Mouse (Mus musculus): Measurements from ENCODE around the gene Smpdl3a. TPM values are rescaled to one million over a fixed set of nuclear protein-coding genes. Genes with fewer than 3 reads are reported as not detected.

The Smpdl3a gene
- total RNA-seq (2021): 10 to 100 TPM; 28.6 to 36.2 TPM

- DNase-seq: no peak
These were observed at the start of gene Smpdl3a for GRCm38 (mm10) chr10:57794018-57794417. Smpdl3a (plus strand) TSS chr10:57794335.

- DNase-seq: no peak
These were observed 48.7 kb upstream of the Smpdl3a start for GRCm38 (mm10) chr10:57745452-57745851.

GRCm38 (mm10) chr10:57747127-57747526, 47.0 kb upstream of the Smpdl3a start:
- no peak for DNase-seq

- no peak for DNase-seq
These were observed 40.8 kb upstream of the Smpdl3a start for GRCm38 (mm10) chr10:57753343-57753742.

- no peak for DNase-seq
These were observed 38.9 kb upstream of the Smpdl3a start for GRCm38 (mm10) chr10:57755201-57755736.

GRCm38 (mm10) chr10:57758999-57759398, 35.1 kb upstream of the Smpdl3a start:
- no peak for DNase-seq

GRCm38 (mm10) chr10:57760694-57761093, 33.4 kb upstream of the Smpdl3a start:
- no peak for DNase-seq

GRCm38 (mm10) chr10:57763044-57763443, 31.1 kb upstream of the Smpdl3a start:
- DNase-seq: no peak

GRCm38 (mm10) chr10:57783289-57784130, 10.6 kb upstream of the Smpdl3a start:
- DNase-seq: no peak

- DNase-seq: peak; percentile 72
These were observed 9.8 kb upstream of the Smpdl3a start for GRCm38 (mm10) chr10:57784131-57784875.

GRCm38 (mm10) chr10:57784876-57785150, 9.3 kb upstream of the Smpdl3a start, which contains the start of gene Fabp7:
Fabp7 (plus strand) TSS chr10:57784881.
- no peak for DNase-seq

- DNase-seq: no peak
These were observed 8.6 kb upstream of the Smpdl3a start for GRCm38 (mm10) chr10:57785552-57785951.

GRCm38 (mm10) chr10:57792957-57793356, 1.2 kb upstream of the Smpdl3a start:
- DNase-seq: no peak

GRCm38 (mm10) chr10:57794491-57795461, 641 bp downstream of the Smpdl3a start:
- peak; percentile 53 for DNase-seq

- no peak for DNase-seq
These were observed 1.4 kb downstream of the Smpdl3a start for GRCm38 (mm10) chr10:57795542-57795941.

- no peak for DNase-seq
These were observed 1.9 kb downstream of the Smpdl3a start for GRCm38 (mm10) chr10:57796057-57796456.

- no peak for DNase-seq
These were observed 5.4 kb downstream of the Smpdl3a start for GRCm38 (mm10) chr10:57799486-57799885.

GRCm38 (mm10) chr10:57807754-57808153, 13.6 kb downstream of the Smpdl3a start:
- no peak for DNase-seq

GRCm38 (mm10) chr10:57812161-57812856, 18.2 kb downstream of the Smpdl3a start:
- DNase-seq: no peak

- DNase-seq: no peak
These were observed 20.2 kb downstream of the Smpdl3a start for GRCm38 (mm10) chr10:57814295-57814694.

GRCm38 (mm10) chr10:57815869-57816268, 21.7 kb downstream of the Smpdl3a start:
- DNase-seq: no peak

- DNase-seq: no peak
These were observed 25.1 kb downstream of the Smpdl3a start for GRCm38 (mm10) chr10:57819209-57819608.
